ENCODE assay signal across 8 mouse cellular contexts in the genomic region with DNA sequence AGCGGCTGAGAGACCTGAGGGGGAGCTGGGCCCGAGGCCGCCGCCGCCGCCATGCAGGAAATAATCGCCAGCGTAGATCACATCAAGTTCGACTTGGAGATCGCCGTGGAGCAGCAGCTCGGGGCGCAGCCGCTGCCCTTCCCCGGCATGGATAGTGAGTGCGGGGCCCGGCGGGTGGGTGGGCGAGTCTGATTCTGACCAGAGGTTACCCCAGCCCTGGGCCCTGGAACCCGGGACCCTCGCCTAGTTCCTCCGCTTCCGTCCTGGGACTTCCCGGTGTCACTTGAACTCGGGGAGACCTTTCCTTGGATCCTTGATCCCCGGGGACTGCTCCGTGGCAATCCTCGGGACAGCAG. TPM values are rescaled to one million over a fixed set of nuclear protein-coding genes. Genes with fewer than 3 reads are reported as not detected.
DNase-seq lines count a peak whose midpoint lies in the region; ATAC-seq lines count a peak whose summit lies in the region.

No protein-coding gene starts in this region.

- peak; percentile 31 for DNase-seq in layer of hippocampus, adult 11-12 months (ENCODE audit: low spot score)
- no peak for DNase-seq in layer of hippocampus, adult 9-11 months
- DNase-seq in thymus, postnatal 0 days (ENCODE audit: low spot score), result no peak
- no peak for DNase-seq in layer of hippocampus, postnatal 36 days
- DNase-seq in cerebellum, adult 18-20 months, result no peak

- peak overlapping the region; percentile 92 for H3K4me2 ChIP-seq in embryonic facial prominence, embryonic 13.5 days
- peak overlapping the region; percentile 76 for H3K4me2 ChIP-seq in intestine, embryonic 15.5 days (replicated peaks)
- H3K4me2 ChIP-seq in neural tube, embryonic 12.5 days (replicated peaks), result peak overlapping the region; percentile 90

- no peaks in the 10 kb centered on the region for H3K27me3 ChIP-seq in embryonic facial prominence, embryonic 13.5 days
- no peaks in the 10 kb centered on the region for H3K27me3 ChIP-seq in intestine, embryonic 15.5 days (replicated peaks)
- H3K27me3 ChIP-seq in neural tube, embryonic 12.5 days (replicated peaks), result no peaks in the 10 kb centered on the region

- WGBS in embryonic facial prominence, embryonic 13.5 days, result under 1% methylated on average over 28 of the region's 28 CpGs
- WGBS in intestine, embryonic 15.5 days, result 1% methylated on average over 26 of the region's 28 CpGs
- under 1% methylated on average over 28 of the region's 28 CpGs for WGBS in neural tube, embryonic 12.5 days

- peak overlapping the region; percentile 94 for H3K4me3 ChIP-seq in embryonic facial prominence, embryonic 13.5 days
- H3K4me3 ChIP-seq in intestine, embryonic 15.5 days (replicated peaks), result peak overlapping the region; percentile 78
- H3K4me3 ChIP-seq in neural tube, embryonic 12.5 days, result peak overlapping the region; percentile 91

- no peaks in the 10 kb centered on the region for H3K9me3 ChIP-seq in embryonic facial prominence, embryonic 13.5 days
- H3K9me3 ChIP-seq in intestine, embryonic 15.5 days, result no peaks in the 10 kb centered on the region
- H3K9me3 ChIP-seq in neural tube, embryonic 12.5 days, result no peaks in the 10 kb centered on the region

- 0 out of 2 replicates have a peak, but pooled peaks have one; percentile 21 for ATAC-seq in embryonic facial prominence, embryonic 13.5 days (ENCODE audit: insufficient number of reproducible peaks, insufficient read depth, low FRiP score, low TSS enrichment, low read depth)
- ATAC-seq in intestine, embryonic 15.5 days, result peak; percentile 55
- ATAC-seq in neural tube, embryonic 12.5 days (ENCODE audit: low FRiP score, low read depth), result peak; percentile 71

- peaks cover 22% of the 10 kb centered on the region for H3K4me1 ChIP-seq in embryonic facial prominence, embryonic 13.5 days
- H3K4me1 ChIP-seq in intestine, embryonic 15.5 days (replicated peaks), result peaks cover 12% of the 10 kb centered on the region; the same call in 1 of the 2 replicates
- peaks cover 24% of the 10 kb centered on the region for H3K4me1 ChIP-seq in neural tube, embryonic 12.5 days

- H3K9ac ChIP-seq in embryonic facial prominence, embryonic 13.5 days, result peak overlapping the region; percentile 95
- peak overlapping the region; percentile 83 for H3K9ac ChIP-seq in intestine, embryonic 15.5 days
- H3K9ac ChIP-seq in neural tube, embryonic 12.5 days, result peak overlapping the region; percentile 95

- H3K36me3 ChIP-seq in embryonic facial prominence, embryonic 13.5 days, result peaks cover 50% of the 10 kb centered on the region
- peaks cover 20% of the 10 kb centered on the region for H3K36me3 ChIP-seq in intestine, embryonic 15.5 days
- H3K36me3 ChIP-seq in neural tube, embryonic 12.5 days, result peaks cover 46% of the 10 kb centered on the region

- peak overlapping the region; percentile 88 for H3K27ac ChIP-seq in embryonic facial prominence, embryonic 13.5 days
- peak overlapping the region; percentile 76 for H3K27ac ChIP-seq in intestine, embryonic 15.5 days
- peak overlapping the region; percentile 42; the same call in 1 of the 2 replicates for H3K27ac ChIP-seq in neural tube, embryonic 12.5 days

RNA-seq across cellular contexts. Expression of a gene that starts 0.3 kb away (rescaled TPM):
- polyA plus RNA-seq in embryonic facial prominence, embryonic 13.5 days (2015; fragmentation: Nextera tagmentation; extraction: Ambion mirVana), result 52.1 and 58.7 TPM in 2 replicates
- polyA plus RNA-seq in intestine, embryonic 15.5 days (2015; fragmentation: Nextera tagmentation; extraction: Ambion mirVana), result 43.1 and 47.1 TPM in 2 replicates
- polyA plus RNA-seq in neural tube, embryonic 12.5 days (2016; fragmentation: Nextera tagmentation; extraction: Ambion mirVana), result 58.5 and 59.5 TPM in 2 replicates
- polyA plus RNA-seq in thymus, postnatal 0 days (2015; fragmentation: Nextera tagmentation; extraction: Ambion mirVana), result 56.4 and 58.2 TPM in 2 replicates
- total RNA-seq in layer of hippocampus, postnatal 36 days (2021), result 10 to 100 TPM; 23.0 to 23.4 TPM

RNA-seq across cellular contexts. Expression of a gene that starts 0.4 kb away (rescaled TPM):
- 19.4 and 20.9 TPM in 2 replicates for polyA plus RNA-seq in embryonic facial prominence, embryonic 13.5 days (2015; fragmentation: Nextera tagmentation; extraction: Ambion mirVana)
- 13.6 and 14.2 TPM in 2 replicates for polyA plus RNA-seq in intestine, embryonic 15.5 days (2015; fragmentation: Nextera tagmentation; extraction: Ambion mirVana)
- 20.5 and 21.8 TPM in 2 replicates for polyA plus RNA-seq in neural tube, embryonic 12.5 days (2016; fragmentation: Nextera tagmentation; extraction: Ambion mirVana)
- polyA plus RNA-seq in thymus, postnatal 0 days (2015; fragmentation: Nextera tagmentation; extraction: Ambion mirVana), result 12.4 and 12.8 TPM in 2 replicates
- 10 to 100 TPM; 23.6 to 24.7 TPM for total RNA-seq in layer of hippocampus, postnatal 36 days (2021)

RNA-seq across cellular contexts. Expression of a gene that starts 24.6 kb away (rescaled TPM):
- polyA plus RNA-seq in embryonic facial prominence, embryonic 13.5 days (2015; fragmentation: Nextera tagmentation; extraction: Ambion mirVana), result 668 and 696 TPM in 2 replicates
- 899 and 947 TPM in 2 replicates for polyA plus RNA-seq in intestine, embryonic 15.5 days (2015; fragmentation: Nextera tagmentation; extraction: Ambion mirVana)
- 538 and 555 TPM in 2 replicates for polyA plus RNA-seq in neural tube, embryonic 12.5 days (2016; fragmentation: Nextera tagmentation; extraction: Ambion mirVana)
- polyA plus RNA-seq in thymus, postnatal 0 days (2015; fragmentation: Nextera tagmentation; extraction: Ambion mirVana), result 651 and 696 TPM in 2 replicates
- 100 to 1,000 TPM; 262 to 270 TPM for total RNA-seq in layer of hippocampus, postnatal 36 days (2021)

RNA-seq across cellular contexts. Expression of a gene that starts 27.1 kb away (rescaled TPM):
- 201 and 225 TPM in 2 replicates for polyA plus RNA-seq in embryonic facial prominence, embryonic 13.5 days (2015; fragmentation: Nextera tagmentation; extraction: Ambion mirVana)
- 176 and 185 TPM in 2 replicates for polyA plus RNA-seq in intestine, embryonic 15.5 days (2015; fragmentation: Nextera tagmentation; extraction: Ambion mirVana)
- 231 and 236 TPM in 2 replicates for polyA plus RNA-seq in neural tube, embryonic 12.5 days (2016; fragmentation: Nextera tagmentation; extraction: Ambion mirVana)
- polyA plus RNA-seq in thymus, postnatal 0 days (2015; fragmentation: Nextera tagmentation; extraction: Ambion mirVana), result 275 and 289 TPM in 2 replicates
- 10 to 100 TPM; 74.3 to 76.2 TPM for total RNA-seq in layer of hippocampus, postnatal 36 days (2021)

RNA-seq across cellular contexts. Expression of a gene that starts 27.2 kb away (rescaled TPM):
- polyA plus RNA-seq in embryonic facial prominence, embryonic 13.5 days (2015; fragmentation: Nextera tagmentation; extraction: Ambion mirVana), result 128 and 146 TPM in 2 replicates
- 77.0 and 87.1 TPM in 2 replicates for polyA plus RNA-seq in intestine, embryonic 15.5 days (2015; fragmentation: Nextera tagmentation; extraction: Ambion mirVana)
- polyA plus RNA-seq in neural tube, embryonic 12.5 days (2016; fragmentation: Nextera tagmentation; extraction: Ambion mirVana), result 116 and 136 TPM in 2 replicates
- polyA plus RNA-seq in thymus, postnatal 0 days (2015; fragmentation: Nextera tagmentation; extraction: Ambion mirVana), result 66.2 and 73.5 TPM in 2 replicates
- total RNA-seq in layer of hippocampus, postnatal 36 days (2021), result 10 to 100 TPM; 88.8 to 94.5 TPM

Comparison
In these comparisons a context has a peak if more than half of its experiments do, and no peak if none do; other contexts are left out.
1. ATAC-seq: peak in every context shown above with its lines; median percentile 71 in neural tube, embryonic 12.5 days; 55 in intestine, embryonic 15.5 days; 21 in embryonic facial prominence, embryonic 13.5 days.